Mouse (Mus musculus): ENCODE measurements at regions not wholly inside any gene's neighbourhood (a gene's known extent, or its start where the extent isn't known, plus 50 kb on each side); places are given as distances from the start of the nearest gene placed in this dataset.

DNA sequence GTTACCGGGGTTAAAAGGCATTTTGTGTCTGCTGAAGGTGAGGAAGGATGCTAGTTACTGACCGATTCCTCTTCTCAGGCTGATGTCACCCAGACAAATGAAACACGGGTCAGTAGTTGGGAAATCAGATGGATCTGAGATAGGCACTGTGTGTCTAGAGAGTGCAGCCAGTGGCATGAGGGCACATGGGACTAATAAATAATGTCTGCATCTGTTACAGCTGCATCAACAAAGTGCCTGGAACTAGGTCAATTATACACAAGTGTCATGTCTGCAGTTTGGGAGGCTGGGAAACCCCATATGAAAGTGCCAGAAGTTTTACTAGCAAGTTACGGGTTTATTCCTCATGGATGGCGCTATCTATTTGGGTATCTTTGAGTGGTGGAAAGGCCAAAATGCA is 68.8 kb downstream of the Cxcl12 start:
- H3K9ac ChIP-seq (ENCODE audit: low read length) = no peak overlapping the region
- ATAC-seq (ENCODE audit: insufficient number of reproducible peaks, low FRiP score, low TSS enrichment, low read depth) (no peak), DNase-seq (ENCODE audit: low spot score) (no peak)
- no peaks in the 10 kb centered on the region for H3K9me3 ChIP-seq (ENCODE audit: control insufficient read depth, low read length)
- no peak overlapping the region for H3K4me3 ChIP-seq (ENCODE audit: low read depth, low read length)
- no peaks in the 10 kb centered on the region for H3K27me3 ChIP-seq (ENCODE audit: control insufficient read depth, insufficient read depth, low read length)
- no peak overlapping the region for H3K4me2 ChIP-seq (ENCODE audit: low read depth, severe bottlenecking)
- no peak overlapping the region for H3K27ac ChIP-seq (replicated peaks; ENCODE audit: low read depth, low read length)
- H3K4me1 ChIP-seq (ENCODE audit: control insufficient read depth, insufficient read depth, low read length) = no peaks in the 10 kb centered on the region
- 81% methylated on average over 5 of the region's 5 CpGs for WGBS
- no peaks in the 10 kb centered on the region for H3K36me3 ChIP-seq (ENCODE audit: control insufficient read depth, insufficient read depth, low read length)

- ATAC-seq (ENCODE audit: insufficient number of reproducible peaks, low FRiP score, low TSS enrichment, low read depth) = no peak
- no peaks in the 10 kb centered on the region for H3K27me3 ChIP-seq (ENCODE audit: control insufficient read depth, insufficient read depth, low read length)
- H3K9ac ChIP-seq (ENCODE audit: low read length) = no peak overlapping the region
- no peak overlapping the region for H3K4me3 ChIP-seq (ENCODE audit: low read depth, low read length)
- WGBS = 85% methylated on average over 3 of the region's 3 CpGs
- no peaks in the 10 kb centered on the region for H3K9me3 ChIP-seq (ENCODE audit: control insufficient read depth, low read length)
- H3K4me2 ChIP-seq (ENCODE audit: low read depth, severe bottlenecking) = no peak overlapping the region
- no peak for DNase-seq (ENCODE audit: low spot score)
- H3K27ac ChIP-seq (replicated peaks; ENCODE audit: low read depth, low read length) = no peak overlapping the region
- H3K4me1 ChIP-seq (ENCODE audit: control insufficient read depth, insufficient read depth, low read length) = no peaks in the 10 kb centered on the region
- no peaks in the 10 kb centered on the region for H3K36me3 ChIP-seq (ENCODE audit: control insufficient read depth, insufficient read depth, low read length)
Measured at GRCm38 (mm10) chr6:117241206-117241605, 72.9 kb downstream of the Cxcl12 start.

GRCm38 (mm10) chr6:117245398-117245797 is 77.1 kb downstream of the Cxcl12 start:
- WGBS = 87% methylated on average over 5 of the region's 5 CpGs
- Histone ChIP-seq H3K4me1 (ENCODE audit: control insufficient read depth, insufficient read depth, low read length) (0 out of 2 replicates have a peak, but pooled peaks cover 5% of the 10 kb centered on the region), H3K27me3 (ENCODE audit: control insufficient read depth, insufficient read depth, low read length) (no peaks in the 10 kb centered on the region), H3K4me2 (ENCODE audit: low read depth, severe bottlenecking) (no peak overlapping the region), H3K4me3 (ENCODE audit: low read depth, low read length) (no peak overlapping the region), H3K36me3 (ENCODE audit: control insufficient read depth, insufficient read depth, low read length) (no peaks in the 10 kb centered on the region), H3K9me3 (ENCODE audit: control insufficient read depth, low read length) (no peaks in the 10 kb centered on the region), H3K27ac (replicated peaks; ENCODE audit: low read depth, low read length) (no peak overlapping the region), H3K9ac (ENCODE audit: low read length) (no peak overlapping the region)
- DNase-seq (ENCODE audit: low spot score) = no peak
- no peak for ATAC-seq (ENCODE audit: insufficient number of reproducible peaks, low FRiP score, low TSS enrichment, low read depth)

DNA sequence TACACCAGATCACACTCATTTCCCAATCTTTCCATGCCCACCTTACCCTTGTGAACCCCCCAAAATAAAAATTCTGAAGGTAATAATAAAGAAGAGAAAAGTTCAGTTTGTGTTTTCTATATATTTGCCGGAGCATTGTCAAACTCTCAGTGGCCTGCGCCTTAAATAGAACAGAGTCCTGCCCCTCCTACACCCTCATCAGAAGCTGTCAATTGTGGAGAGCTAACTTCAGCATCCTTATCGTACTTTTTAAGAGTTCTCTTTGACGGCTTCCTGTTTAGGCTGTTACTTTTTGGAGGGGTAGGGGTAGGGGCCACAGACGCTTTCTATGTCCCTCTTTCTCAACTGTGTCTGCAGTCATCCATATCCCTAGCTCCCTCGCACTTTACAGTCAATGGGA is 77.5 kb downstream of the Cxcl12 start:
- Histone ChIP-seq H3K9ac (ENCODE audit: low read length) (no peak overlapping the region), H3K27ac (replicated peaks; ENCODE audit: low read depth, low read length) (no peak overlapping the region), H3K27me3 (ENCODE audit: control insufficient read depth, insufficient read depth, low read length) (no peaks in the 10 kb centered on the region), H3K9me3 (ENCODE audit: control insufficient read depth, low read length) (no peaks in the 10 kb centered on the region), H3K4me1 (ENCODE audit: control insufficient read depth, insufficient read depth, low read length) (0 out of 2 replicates have a peak, but pooled peaks cover 5% of the 10 kb centered on the region), H3K36me3 (ENCODE audit: control insufficient read depth, insufficient read depth, low read length) (no peaks in the 10 kb centered on the region), H3K4me2 (ENCODE audit: low read depth, severe bottlenecking) (no peak overlapping the region), H3K4me3 (ENCODE audit: low read depth, low read length) (no peak overlapping the region)
- WGBS = 86% methylated on average over 6 of the region's 6 CpGs
- no peak for ATAC-seq (ENCODE audit: insufficient number of reproducible peaks, low FRiP score, low TSS enrichment, low read depth)
- no peak for DNase-seq (ENCODE audit: low spot score)

GRCm38 (mm10) chr6:117249230-117249921 is 81.0 kb downstream of the Cxcl12 start:
- WGBS = 82% methylated on average over 18 of the region's 18 CpGs
- Histone ChIP-seq H3K4me2 (ENCODE audit: low read depth, severe bottlenecking) (no peak overlapping the region), H3K27ac (replicated peaks; ENCODE audit: low read depth, low read length) (no peak overlapping the region), H3K9me3 (ENCODE audit: control insufficient read depth, low read length) (no peaks in the 10 kb centered on the region), H3K36me3 (ENCODE audit: control insufficient read depth, insufficient read depth, low read length) (no peaks in the 10 kb centered on the region), H3K4me3 (ENCODE audit: low read depth, low read length) (no peak overlapping the region), H3K27me3 (ENCODE audit: control insufficient read depth, insufficient read depth, low read length) (no peaks in the 10 kb centered on the region), H3K9ac (ENCODE audit: low read length) (no peak overlapping the region), H3K4me1 (ENCODE audit: control insufficient read depth, insufficient read depth, low read length) (peaks cover 5% of the 10 kb centered on the region; the same call in 1 of the 2 replicates)
- DNase-seq (ENCODE audit: low spot score) (peak; percentile 53), ATAC-seq (ENCODE audit: insufficient number of reproducible peaks, low FRiP score, low TSS enrichment, low read depth) (no peak)

DNA sequence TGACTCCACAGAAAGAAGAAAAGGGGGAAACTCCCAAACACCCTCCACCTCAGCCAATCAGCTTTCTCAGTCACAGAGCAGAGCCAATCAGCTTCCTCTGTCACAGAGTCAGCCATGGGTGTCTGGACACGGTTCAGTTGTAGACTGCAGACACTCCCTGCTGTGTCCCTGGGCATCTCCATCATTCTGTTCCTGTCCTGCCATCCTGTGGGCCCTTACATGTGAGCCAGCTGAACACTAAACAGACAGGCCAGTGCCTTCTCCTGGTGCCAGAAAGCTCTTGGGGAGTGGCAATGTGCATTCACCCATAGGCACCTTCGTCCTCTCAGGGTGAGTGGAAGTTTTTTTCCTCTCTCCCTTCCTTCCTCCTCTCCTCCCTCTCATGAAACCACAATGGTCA is 81.7 kb downstream of the Cxcl12 start:
- WGBS = 55% methylated on average over 2 of the region's 2 CpGs
- H3K27ac ChIP-seq (replicated peaks; ENCODE audit: low read depth, low read length) = 0 out of 2 replicates have a peak overlapping the region, but pooled peaks have one; percentile 23
- no peaks in the 10 kb centered on the region for H3K9me3 ChIP-seq (ENCODE audit: control insufficient read depth, low read length)
- no peaks in the 10 kb centered on the region for H3K27me3 ChIP-seq (ENCODE audit: control insufficient read depth, insufficient read depth, low read length)
- H3K4me1 ChIP-seq (ENCODE audit: control insufficient read depth, insufficient read depth, low read length) = peaks cover 5% of the 10 kb centered on the region; the same call in 1 of the 2 replicates
- H3K4me3 ChIP-seq (ENCODE audit: low read depth, low read length) = no peak overlapping the region
- no peak for DNase-seq (ENCODE audit: low spot score)
- H3K36me3 ChIP-seq (ENCODE audit: control insufficient read depth, insufficient read depth, low read length) = no peaks in the 10 kb centered on the region
- ATAC-seq (ENCODE audit: insufficient number of reproducible peaks, low FRiP score, low TSS enrichment, low read depth) = no peak
- H3K4me2 ChIP-seq (ENCODE audit: low read depth, severe bottlenecking) = no peak overlapping the region
- no peak overlapping the region for H3K9ac ChIP-seq (ENCODE audit: low read length)

DNA sequence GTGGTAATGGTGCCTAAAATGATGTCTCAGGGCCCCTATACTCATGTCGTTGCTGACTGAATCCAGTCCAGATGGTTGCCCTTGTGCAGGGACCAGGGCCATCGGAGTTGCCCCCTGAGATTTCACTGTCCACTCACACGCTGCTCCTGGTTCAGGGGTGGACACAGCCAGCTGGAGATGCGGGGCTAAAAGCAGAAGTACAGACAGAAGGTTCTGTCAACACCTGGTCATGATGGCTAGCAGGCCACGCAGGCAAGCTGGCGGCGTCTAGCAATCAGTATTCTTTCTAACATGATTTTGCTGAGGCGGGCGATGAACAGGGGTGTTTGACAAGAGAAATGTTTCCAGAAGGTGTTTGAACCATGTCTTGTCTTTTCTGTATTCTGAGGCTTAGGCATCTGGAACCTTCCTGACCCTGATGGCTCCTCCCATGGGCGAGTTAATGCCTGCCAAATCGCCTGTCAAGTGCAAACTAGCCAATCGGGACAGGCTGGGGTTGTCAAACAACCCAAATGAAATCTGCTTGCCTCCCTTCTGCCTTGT is 83.1 kb downstream of the Cxcl12 start:
- Histone ChIP-seq H3K4me2 (ENCODE audit: low read depth, severe bottlenecking) (no peak overlapping the region), H3K4me3 (ENCODE audit: low read depth, low read length) (no peak overlapping the region), H3K9me3 (ENCODE audit: control insufficient read depth, low read length) (no peaks in the 10 kb centered on the region), H3K36me3 (ENCODE audit: control insufficient read depth, insufficient read depth, low read length) (no peaks in the 10 kb centered on the region), H3K27me3 (ENCODE audit: control insufficient read depth, insufficient read depth, low read length) (no peaks in the 10 kb centered on the region), H3K27ac (replicated peaks; ENCODE audit: low read depth, low read length) (no peak overlapping the region), H3K9ac (ENCODE audit: low read length) (no peak overlapping the region), H3K4me1 (ENCODE audit: control insufficient read depth, insufficient read depth, low read length) (peaks cover 5% of the 10 kb centered on the region; the same call in 1 of the 2 replicates)
- ATAC-seq (ENCODE audit: insufficient number of reproducible peaks, low FRiP score, low TSS enrichment, low read depth) (no peak), DNase-seq (ENCODE audit: low spot score) (no peak)
- WGBS = 60% methylated on average over 12 of the region's 12 CpGs

DNA sequence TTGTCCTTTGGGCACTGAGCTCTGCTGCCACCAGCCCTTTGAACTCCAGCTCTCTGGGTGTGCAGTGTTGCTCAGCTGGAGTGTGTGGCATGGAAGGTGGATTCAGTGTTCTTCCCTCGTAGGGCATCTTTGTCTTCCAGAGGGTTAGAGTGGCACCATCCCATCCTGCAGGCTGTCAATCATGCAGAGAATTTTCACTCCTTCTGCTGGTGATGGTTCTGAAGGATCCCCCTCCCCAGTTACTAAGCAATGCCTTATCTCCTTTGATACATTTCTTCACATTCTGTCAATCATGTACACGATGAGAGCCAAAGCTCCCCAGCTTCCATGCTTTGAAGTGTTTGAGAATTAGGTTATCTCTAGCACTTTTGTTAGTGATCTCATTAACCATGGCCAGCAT is 84.0 kb downstream of the Cxcl12 start:
- Histone ChIP-seq H3K27ac (replicated peaks; ENCODE audit: low read depth, low read length) (no peak overlapping the region), H3K4me1 (ENCODE audit: control insufficient read depth, insufficient read depth, low read length) (peaks cover 5% of the 10 kb centered on the region; the same call in 1 of the 2 replicates), H3K36me3 (ENCODE audit: control insufficient read depth, insufficient read depth, low read length) (no peaks in the 10 kb centered on the region), H3K4me2 (ENCODE audit: low read depth, severe bottlenecking) (no peak overlapping the region), H3K4me3 (ENCODE audit: low read depth, low read length) (no peak overlapping the region), H3K27me3 (ENCODE audit: control insufficient read depth, insufficient read depth, low read length) (no peaks in the 10 kb centered on the region), H3K9ac (ENCODE audit: low read length) (no peak overlapping the region), H3K9me3 (ENCODE audit: control insufficient read depth, low read length) (no peaks in the 10 kb centered on the region)
- WGBS = 91% methylated on average over 2 of the region's 2 CpGs
- ATAC-seq (ENCODE audit: insufficient number of reproducible peaks, low FRiP score, low TSS enrichment, low read depth) (no peak), DNase-seq (ENCODE audit: low spot score) (no peak)

Data from limb, embryonic 11.5 days (tissue).